Mouse (Mus musculus): Measurements from ENCODE around the gene Ffar4.
A peak's percentile ranks its signal among the peaks of the same experiment; 100 is the strongest.

Gene Ffar4

DNA sequence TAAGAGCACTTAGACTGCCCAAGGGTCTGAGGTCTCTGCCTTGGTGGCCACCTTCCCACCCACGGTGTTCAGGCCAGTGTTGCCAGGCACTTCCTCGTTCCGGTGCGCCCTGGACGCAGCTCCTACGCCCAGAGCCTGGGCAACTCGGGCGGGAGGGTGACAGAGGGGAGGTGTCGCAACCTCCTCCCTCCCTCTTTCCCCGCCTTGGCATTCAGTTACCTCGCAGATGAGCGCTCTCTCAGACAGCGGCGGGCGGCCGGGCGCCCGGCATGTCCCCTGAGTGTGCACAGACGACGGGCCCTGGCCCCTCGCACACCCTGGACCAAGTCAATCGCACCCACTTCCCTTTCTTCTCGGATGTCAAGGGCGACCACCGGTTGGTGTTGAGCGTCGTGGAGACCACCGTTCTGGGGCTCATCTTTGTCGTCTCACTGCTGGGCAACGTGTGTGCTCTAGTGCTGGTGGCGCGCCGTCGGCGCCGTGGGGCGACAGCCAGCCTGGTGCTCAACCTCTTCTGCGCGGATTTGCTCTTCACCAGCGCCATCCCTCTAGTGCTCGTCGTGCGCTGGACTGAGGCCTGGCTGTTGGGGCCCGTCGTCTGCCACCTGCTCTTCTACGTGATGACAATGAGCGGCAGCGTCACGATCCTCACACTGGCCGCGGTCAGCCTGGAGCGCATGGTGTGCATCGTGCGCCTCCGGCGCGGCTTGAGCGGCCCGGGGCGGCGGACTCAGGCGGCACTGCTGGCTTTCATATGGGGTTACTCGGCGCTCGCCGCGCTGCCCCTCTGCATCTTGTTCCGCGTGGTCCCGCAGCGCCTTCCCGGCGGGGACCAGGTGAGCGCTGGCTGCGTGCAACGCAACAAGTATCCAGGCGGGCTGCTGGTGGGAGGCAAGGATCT lies at the start of gene Ffar4:
Ffar4 (plus strand) TSS at position 214 of the 901 bp plus-strand sequence.
- no peak for DNase-seq (ENCODE audit: extremely low read depth, low read depth, low spot score)

DNA sequence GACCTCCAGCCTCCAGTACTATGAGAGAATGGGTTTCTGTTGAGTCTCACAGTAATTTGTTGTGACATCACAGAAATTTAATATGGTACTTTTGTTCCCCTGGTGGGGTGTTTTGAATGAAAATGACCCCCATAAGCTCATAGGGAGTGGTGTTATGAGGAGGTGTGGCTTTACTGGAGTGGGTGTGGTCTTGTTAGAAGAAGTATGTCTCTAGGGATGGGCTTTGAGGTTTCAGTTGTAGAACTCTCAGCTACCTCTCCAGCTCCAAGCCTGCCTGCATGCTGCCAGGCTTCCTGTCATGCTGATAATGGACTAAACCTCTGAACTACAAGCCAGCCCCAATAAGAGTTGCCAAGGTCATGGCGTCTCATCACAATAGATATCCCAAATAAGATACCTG lies 47.2 kb upstream of the Ffar4 start:
- DNase-seq (ENCODE audit: extremely low read depth, low read depth, low spot score), result no peak

DNA sequence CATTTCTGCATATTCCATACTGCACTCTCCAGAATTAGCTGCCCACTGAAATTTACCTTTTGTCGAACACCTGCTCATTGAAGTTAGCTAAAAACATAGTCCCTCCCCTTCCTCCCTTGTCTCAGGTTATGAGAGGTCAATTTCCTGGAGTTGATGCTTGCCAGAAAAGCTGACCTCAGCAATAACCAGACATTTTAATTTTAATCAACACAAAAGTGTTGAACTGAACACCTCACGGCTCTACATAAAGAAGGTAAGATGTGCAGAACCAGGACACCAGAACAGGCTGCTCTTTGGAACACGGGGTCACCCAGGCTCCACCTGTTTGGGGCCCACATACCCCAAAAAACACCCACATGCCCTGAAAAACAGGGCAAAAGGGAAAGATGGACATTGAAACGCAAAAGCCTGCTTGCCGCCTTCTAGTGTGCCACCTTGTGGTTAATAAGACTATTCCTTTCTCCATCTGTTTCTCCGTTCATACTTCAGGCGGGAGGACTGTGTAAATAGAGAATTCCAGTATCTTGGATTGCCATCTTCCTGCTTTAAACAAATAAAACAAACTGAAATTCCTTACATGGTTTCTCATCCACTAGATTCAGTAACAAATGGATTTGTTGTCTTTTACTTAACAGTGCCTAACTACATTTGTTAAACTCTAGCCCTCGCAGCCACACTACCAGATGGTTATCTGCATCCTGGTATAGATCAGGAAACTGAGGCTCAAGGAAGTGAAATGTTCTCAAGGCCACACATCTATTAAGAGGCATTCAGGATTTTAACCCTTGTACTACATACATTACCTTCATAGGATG lies 43.4 kb upstream of the Ffar4 start:
- no peak for DNase-seq (ENCODE audit: extremely low read depth, low read depth, low spot score)

DNA sequence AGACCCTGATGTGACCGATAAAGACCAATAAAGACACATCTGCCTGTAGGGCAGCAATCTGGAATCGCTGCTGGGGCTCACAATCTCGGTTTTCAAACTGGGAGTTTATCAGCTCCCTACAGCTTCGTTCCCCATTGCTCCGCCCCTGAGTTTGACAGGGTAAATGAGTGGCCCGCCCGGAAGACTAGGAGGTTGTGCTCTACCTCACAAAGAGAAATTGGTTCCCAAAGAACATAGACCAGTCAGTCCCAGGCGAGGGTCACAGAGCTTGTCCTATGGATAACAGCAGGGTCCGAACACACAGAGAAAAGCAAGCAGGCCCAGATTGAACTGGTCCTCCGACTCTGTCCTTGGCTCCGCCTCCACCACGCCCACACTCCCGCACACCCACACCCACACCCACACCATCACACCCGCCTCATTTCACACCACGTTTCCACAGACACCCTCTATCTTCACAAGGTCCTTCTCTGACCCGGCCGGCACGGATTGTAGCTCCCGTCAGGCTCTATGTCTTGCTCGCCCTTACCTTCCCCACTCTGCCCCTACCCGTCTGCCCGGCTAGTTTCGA lies 42.6 kb upstream of the Ffar4 start:
- DNase-seq (ENCODE audit: extremely low read depth, low read depth, low spot score), result no peak

DNA sequence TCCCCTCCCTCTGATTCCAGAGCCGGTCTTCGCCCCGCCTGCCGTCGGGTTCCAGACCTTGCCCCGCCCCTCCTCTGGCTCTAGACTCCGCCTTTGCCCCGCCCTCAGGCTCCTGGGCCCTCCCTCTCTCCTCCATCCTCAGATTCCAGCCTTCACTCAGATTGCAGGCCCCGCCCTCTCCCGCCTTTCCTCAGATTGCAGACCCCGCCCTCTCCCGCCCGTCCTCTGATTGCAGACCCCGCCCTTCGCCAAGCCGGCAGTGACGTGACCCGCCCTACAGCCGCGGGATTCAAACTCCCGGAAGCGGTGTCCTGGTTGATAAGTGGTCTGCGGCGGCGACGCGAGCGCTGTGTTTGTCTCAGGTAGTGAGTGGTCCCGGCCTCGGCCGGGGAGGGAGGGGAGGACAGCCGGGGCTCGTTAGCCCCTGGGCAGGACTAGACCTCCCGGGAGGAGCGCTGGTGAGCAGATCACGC lies 42.1 kb upstream of the Ffar4 start, which contains the start of gene Cep55:
Cep55 (plus strand) TSS at position 292 of the 473 bp plus-strand sequence.
- peak; percentile 71 for DNase-seq (ENCODE audit: extremely low read depth, low read depth, low spot score)

DNA sequence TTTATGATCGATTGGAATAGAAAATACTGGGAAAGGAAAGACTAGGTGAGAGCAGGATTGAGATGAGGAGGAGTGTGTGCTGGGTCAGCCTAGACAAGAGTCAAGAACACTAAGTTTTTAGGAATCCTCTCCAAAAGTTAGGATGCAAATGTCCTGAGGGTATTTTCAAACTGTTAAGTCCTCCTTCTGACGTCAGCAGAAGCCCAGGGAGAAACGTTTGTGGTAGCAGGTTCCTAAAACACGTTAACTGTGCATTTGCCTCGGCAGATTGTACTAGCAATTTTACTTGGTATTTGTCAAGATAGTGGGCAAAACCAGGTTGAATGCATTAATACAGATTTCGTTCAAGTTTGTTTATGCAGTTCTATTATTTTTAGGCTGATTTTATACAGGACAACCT lies 41.1 kb upstream of the Ffar4 start:
- no peak for DNase-seq (ENCODE audit: extremely low read depth, low read depth, low spot score)

DNA sequence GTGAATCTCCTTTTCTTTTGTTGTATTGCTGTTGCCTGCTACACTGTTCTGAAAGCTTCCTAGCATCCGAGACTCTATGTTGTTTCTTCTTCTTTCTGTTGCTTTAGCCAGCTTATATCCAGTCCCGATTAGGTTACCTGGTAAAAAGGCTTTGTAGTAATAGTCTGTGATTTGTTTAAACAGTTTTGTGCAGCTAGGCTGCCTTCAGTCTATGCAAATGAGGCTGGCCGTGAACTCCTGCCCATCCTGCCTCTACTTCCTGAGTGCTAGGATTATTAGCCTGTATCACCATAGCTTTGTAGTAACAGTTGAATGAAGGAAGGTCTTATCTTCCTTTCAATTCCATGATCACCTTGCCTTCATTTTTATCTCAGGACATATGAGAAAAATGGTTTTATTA lies 40.6 kb upstream of the Ffar4 start:
- DNase-seq (ENCODE audit: extremely low read depth, low read depth, low spot score), result no peak

DNA sequence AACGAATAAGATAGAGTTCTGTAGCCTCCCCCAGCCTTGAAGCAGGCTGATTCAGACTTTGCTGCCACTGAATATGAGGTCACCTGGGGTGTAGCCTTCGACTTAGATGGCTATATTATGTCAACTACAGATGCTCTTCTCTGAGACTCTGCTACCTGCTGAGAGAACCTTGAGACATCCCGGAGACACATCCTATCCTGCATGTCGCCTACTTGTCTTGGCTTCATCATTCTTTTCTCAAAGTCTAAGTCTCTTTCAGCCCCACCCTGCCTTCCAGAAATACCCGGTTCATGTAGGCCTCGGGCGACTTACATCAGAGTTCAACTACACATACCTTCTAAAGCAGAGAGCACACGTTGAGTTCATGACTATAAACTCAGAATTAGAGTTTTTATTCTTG lies 39.9 kb upstream of the Ffar4 start:
- DNase-seq (ENCODE audit: extremely low read depth, low read depth, low spot score), result no peak

DNA sequence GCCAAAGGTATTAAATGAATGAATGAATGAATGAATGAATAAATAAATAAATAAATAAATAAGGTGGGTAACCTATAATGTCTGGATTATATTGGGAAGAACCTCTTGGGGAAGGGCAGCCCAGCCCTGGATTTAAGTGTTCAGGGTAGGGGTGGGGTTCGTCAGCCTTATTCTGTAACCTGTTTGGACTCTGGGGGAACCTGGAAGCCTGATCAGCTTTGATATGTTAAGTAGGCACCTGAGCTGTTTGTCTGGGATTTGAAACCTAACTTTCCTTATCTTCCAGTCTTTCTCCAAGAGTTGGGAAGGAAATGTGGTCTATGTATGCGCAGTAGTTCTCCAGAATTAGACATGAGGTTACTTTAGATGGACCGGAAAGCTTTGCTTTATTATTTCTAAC lies 33.7 kb upstream of the Ffar4 start:
- DNase-seq (ENCODE audit: extremely low read depth, low read depth, low spot score), result no peak

DNA sequence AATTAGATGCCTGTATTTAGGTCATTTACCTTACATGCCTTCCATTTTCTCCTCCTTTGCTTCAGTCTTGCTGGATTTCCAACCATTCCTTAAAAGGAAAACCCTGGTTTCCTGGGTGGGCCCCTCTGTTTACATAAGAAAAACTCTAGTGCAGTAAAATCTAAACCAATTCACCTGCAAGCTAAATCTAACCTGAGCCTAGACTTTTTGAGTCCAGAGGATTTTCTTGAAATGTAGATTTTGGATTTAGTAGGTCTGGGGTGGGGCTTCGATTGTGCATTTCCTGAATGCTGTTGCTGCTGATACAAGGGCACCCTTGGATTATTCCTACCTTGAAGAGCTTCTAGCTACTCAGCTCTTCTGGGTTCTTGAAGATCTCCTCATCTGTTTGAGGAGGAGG lies 32.8 kb upstream of the Ffar4 start:
- no peak for DNase-seq (ENCODE audit: extremely low read depth, low read depth, low spot score)

DNA sequence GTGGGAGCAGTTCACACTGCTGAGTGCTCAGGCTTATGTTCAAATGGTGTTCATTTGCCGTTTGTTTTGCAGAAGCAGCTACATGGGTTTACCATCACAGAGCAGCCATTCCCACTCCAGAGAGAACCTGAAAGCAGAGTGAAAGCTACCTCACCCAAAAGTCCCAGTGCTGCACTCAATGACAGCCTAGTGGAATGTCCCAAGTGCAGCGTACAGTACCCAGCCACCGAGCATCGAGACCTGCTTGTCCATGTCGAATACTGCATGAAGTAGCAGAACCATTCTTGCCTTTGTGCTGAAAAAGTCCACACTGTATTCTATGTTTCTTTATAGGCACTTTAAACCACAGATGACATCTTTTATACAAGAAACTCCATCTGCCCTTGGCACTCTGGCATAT lies 23.6 kb upstream of the Ffar4 start:
- DNase-seq (ENCODE audit: extremely low read depth, low read depth, low spot score), result no peak

DNA sequence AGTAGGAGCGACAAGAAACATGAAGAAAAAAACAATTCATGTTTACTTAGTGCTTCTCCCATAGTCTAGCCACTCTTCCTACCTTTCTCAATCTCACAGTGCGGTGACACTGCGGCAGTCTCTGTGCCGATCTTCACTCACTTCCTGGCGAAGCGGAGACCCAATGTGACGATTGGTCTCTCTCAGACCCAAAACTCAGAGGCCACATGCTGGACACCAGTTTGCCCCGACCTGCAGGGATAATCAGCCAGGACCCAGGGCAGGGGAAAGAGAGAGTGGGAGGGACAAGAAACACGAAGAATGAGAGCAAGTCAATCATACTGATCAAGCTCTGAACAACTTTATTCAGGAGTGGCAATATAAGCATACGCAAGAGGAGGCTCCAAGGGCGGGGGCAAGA lies 21.8 kb upstream of the Ffar4 start:
- no peak for DNase-seq (ENCODE audit: extremely low read depth, low read depth, low spot score)

DNA sequence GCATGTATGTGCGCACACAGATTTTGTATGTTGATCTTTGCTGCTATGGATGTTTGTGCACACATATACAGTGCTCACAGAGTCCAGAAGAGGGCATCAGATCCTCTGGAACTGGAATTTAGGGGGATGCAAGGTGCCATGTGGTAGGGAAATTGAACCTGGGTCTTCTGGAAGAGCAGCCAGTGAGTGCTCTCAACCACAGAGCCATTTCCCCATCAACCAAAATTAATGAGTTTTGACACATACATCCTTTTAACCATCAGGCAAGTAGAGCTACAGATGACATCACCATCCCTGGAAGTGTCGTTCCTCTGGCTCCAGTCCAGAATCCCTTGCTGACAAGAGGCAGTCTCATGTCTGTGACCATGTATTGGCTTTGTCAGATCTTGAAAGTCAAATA lies 20.6 kb upstream of the Ffar4 start:
- DNase-seq (ENCODE audit: extremely low read depth, low read depth, low spot score), result no peak

DNA sequence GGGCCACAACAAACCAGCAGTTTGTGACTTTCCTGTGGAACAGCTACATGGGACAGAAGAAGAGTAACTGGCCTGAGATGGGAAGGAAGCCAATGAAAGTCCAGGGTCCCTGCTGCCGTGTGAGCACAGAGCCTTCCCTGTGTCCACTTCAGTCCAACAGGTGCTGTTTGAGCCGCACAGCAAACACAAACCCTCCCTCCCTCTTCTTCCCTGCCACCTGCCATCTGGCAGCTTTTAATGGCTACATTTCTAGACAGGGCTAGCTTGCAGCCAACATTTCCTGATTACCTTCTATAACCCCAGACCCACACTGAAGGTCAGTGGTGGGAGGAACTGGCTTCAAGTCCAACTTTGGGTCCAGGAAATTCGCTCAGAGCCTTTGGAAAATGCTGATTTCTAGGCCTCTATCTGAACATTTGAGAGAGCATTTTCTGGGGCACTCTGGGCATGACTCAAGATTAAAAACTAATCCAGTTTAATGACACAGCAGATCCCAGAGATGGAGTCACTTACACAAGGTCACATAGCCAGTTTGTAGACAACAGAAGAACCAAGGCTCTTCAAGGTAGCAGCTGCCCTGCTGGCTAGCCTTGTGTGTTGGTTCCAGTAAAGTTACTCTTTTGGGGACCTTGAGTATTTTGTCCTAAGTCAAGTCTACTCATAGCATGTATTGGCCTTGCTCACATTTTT lies 18.9 kb upstream of the Ffar4 start:
- no peak for DNase-seq (ENCODE audit: extremely low read depth, low read depth, low spot score)

DNA sequence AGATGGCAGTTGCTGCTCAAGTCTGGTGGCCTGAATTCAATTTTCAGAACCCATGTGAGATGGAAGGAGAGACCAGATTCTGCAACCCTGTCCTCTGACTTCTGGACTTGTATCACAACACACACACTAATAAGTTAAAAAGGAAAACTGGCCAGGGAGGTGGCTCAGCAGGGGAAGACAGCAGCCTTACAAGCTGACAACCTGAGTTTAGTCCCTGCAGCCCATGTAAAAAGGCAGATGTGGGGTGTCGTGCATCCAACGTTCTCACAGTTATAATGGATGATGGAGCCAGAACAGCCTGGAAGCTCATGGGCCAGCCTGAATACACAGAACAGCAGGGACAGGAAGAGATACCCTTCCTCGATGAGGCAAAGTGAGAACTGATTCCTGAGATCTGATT lies 15.5 kb upstream of the Ffar4 start:
- DNase-seq (ENCODE audit: extremely low read depth, low read depth, low spot score), result no peak

DNA sequence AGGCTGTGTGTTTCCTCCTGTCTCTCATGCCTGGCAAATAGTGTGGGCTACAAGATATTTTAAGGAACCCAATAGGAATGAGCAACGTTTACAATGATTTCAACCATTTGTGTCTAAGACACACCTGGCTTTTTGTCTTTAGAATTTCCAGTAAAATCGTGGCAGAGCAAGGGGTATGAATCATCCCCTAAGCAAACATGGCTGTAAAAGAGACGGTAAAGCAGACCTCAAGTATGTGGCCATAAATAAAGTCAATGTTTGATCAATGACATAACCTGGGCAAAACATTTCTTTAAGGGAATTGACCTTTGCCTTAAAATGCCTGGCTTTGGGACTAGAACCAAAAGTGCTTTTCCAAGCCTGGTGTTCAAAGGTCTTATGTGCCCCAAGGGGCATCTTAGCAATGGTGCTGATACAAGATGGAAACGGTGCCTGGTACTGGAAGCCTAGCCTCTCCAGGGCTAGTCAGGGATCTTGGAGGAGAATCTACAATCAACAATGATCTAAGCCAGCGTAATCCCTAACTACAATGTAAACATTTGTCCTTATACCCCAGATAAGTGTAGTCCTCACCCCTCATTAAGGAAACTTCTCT lies 13.8 kb upstream of the Ffar4 start:
- DNase-seq (ENCODE audit: extremely low read depth, low read depth, low spot score), result no peak

DNA sequence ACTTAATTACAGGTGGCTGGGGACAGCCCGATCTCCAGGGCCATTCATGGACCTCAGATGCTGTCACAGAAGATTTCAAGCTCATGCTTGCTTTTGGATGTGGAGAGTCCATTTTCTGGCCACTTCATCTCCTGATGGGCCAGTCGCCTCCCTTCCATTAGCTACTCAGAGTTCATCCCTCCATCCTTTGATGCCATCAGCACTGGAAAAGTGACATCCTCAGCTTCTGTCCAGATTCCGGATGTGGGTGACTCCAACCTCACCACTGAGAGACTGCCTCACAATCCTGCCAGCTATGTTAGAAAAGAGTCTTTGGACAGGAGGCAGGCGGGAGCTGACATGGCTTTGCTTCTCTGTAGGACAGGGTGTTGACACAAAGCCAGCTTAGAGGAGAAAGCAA lies 11.0 kb upstream of the Ffar4 start:
- no peak for DNase-seq (ENCODE audit: extremely low read depth, low read depth, low spot score)

DNA sequence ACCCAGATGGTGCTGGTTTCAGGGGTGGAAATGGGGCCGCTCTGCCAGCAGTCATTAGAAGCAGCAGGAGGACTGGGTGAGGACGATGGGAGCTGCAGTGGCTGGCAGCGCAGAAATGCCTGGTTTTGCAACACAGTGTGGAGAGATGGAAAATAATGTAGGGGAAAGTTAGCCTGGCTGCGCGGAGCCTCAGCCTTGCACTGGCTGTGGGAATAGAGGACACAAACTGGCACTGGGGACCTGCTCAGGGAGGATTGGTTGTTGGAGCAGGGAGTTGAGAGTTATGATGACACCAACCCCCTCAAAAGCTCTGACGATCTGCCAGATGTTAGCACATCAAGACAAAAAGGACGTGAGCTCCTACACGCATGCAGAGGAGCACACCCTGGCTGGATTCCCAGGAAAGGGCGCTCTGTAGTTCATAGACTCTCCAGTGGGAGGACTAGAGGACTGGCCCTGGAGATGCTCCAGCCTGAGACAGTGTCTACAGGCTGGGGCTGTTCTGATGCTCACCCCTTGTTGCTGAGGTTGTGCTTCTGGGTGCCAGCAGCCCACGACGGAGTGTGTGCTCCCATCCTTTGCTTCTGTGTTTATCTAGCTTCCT lies 9.8 kb upstream of the Ffar4 start:
- DNase-seq (ENCODE audit: extremely low read depth, low read depth, low spot score), result peak; percentile 36

DNA sequence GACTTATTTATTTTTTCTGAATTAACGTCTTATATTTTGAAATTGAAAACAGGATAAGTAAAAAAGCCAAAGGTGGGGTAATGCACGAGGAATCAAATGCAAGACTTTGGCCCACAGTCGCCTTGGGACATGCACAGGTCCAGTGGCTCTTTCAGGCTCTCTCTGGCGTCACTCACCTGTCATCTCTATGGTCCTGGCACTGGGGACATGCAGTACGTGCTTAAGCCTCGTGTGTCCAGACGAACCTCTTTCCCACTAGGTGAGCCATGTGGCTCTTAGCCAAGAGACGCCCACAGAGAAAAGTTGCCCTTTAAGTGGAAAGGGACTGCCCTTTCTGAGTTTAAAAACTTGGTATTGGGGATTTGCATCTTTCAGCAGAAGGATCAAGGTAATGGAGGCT lies 7.5 kb upstream of the Ffar4 start:
- no peak for DNase-seq (ENCODE audit: extremely low read depth, low read depth, low spot score)

DNA sequence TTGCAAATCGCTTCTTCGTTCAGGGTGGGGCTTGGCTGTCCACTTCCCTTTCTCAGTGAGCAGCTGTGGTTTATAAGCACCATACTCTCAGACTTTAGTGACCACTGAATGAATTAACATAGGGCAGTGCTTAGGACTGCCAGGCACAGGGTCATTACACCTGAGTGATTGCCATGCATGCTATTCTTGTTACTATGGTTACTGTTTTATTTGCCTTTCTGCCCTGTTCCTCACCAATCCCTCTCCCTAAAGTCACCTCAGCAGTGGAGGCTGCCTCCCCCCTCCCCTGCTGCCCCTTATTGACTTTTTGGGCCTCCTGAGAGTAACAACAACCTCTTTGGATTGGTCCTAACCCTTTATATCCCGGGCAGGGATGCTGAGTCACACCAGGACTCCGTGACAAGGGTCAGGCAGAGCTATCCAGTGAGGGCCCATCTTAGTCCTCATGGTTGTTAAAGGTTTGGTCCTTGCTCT lies 5.3 kb upstream of the Ffar4 start:
- no peak for DNase-seq (ENCODE audit: extremely low read depth, low read depth, low spot score)

Data from fat pad, adult 2 months (tissue).